Mouse (Mus musculus): ENCODE data around the gene Prss34.

Prss34 gene

GRCm38 (mm10) chr17:25298094-25298493, at the start of gene Prss34:
Gene Prss34 (plus strand): TSS chr17:25298394.
- peak; percentile 31 for DNase-seq (ENCODE audit: low read depth, low spot score)

GRCm38 (mm10) chr17:25250181-25250835, 47.9 kb upstream of the Prss34 start:
- no peak for DNase-seq (ENCODE audit: low read depth, low spot score)

- DNase-seq (ENCODE audit: low read depth, low spot score) = no peak
These were observed 45.6 kb upstream of the Prss34 start for GRCm38 (mm10) chr17:25252643-25253042.

- DNase-seq (ENCODE audit: low read depth, low spot score) = no peak
These were observed 44.4 kb upstream of the Prss34 start for GRCm38 (mm10) chr17:25253760-25254159.

GRCm38 (mm10) chr17:25255110-25255509, 43.1 kb upstream of the Prss34 start:
- DNase-seq (ENCODE audit: low read depth, low spot score) = no peak

- DNase-seq (ENCODE audit: low read depth, low spot score) = no peak
These were observed 41.9 kb upstream of the Prss34 start, which contains the start of gene Baiap3 for GRCm38 (mm10) chr17:25256140-25256754. Gene Baiap3 (minus strand): TSS chr17:25256364.

- no peak for DNase-seq (ENCODE audit: low read depth, low spot score)
These were observed 40.4 kb upstream of the Prss34 start for GRCm38 (mm10) chr17:25257804-25258261.

GRCm38 (mm10) chr17:25264453-25264852, 33.7 kb upstream of the Prss34 start:
- no peak for DNase-seq (ENCODE audit: low read depth, low spot score)

GRCm38 (mm10) chr17:25270795-25271335, 27.3 kb upstream of the Prss34 start:
- no peak for DNase-seq (ENCODE audit: low read depth, low spot score)

GRCm38 (mm10) chr17:25272326-25272725, 25.9 kb upstream of the Prss34 start:
- no peak for DNase-seq (ENCODE audit: low read depth, low spot score)

- DNase-seq (ENCODE audit: low read depth, low spot score) = peak; percentile 92
These were observed 25.1 kb upstream of the Prss34 start for GRCm38 (mm10) chr17:25272951-25273705.

GRCm38 (mm10) chr17:25273706-25274501, 24.3 kb upstream of the Prss34 start:
- DNase-seq (ENCODE audit: low read depth, low spot score) = peak; percentile 98

GRCm38 (mm10) chr17:25274571-25275346, 23.4 kb upstream of the Prss34 start, which contains the start of gene Ube2i:
Gene Ube2i (minus strand): TSS chr17:25274622.
- DNase-seq (ENCODE audit: low read depth, low spot score) = no peak

- no peak for DNase-seq (ENCODE audit: low read depth, low spot score)
These were observed 22.4 kb upstream of the Prss34 start for GRCm38 (mm10) chr17:25275833-25276232.

GRCm38 (mm10) chr17:25282133-25282532, 16.1 kb upstream of the Prss34 start:
- DNase-seq (ENCODE audit: low read depth, low spot score) = no peak

GRCm38 (mm10) chr17:25285033-25285432, 13.2 kb upstream of the Prss34 start:
- DNase-seq (ENCODE audit: low read depth, low spot score) = peak; percentile 78

- DNase-seq (ENCODE audit: low read depth, low spot score) = peak; percentile 45
These were observed 9.4 kb upstream of the Prss34 start for GRCm38 (mm10) chr17:25288842-25289241.

GRCm38 (mm10) chr17:25290411-25290810, 7.8 kb upstream of the Prss34 start:
- no peak for DNase-seq (ENCODE audit: low read depth, low spot score)

GRCm38 (mm10) chr17:25293495-25293894, 4.7 kb upstream of the Prss34 start:
- no peak for DNase-seq (ENCODE audit: low read depth, low spot score)

GRCm38 (mm10) chr17:25294111-25294510, 4.1 kb upstream of the Prss34 start:
- no peak for DNase-seq (ENCODE audit: low read depth, low spot score)
